Mouse (Mus musculus): ENCODE measurements around the gene Prr22. TPM values are rescaled to one million over a fixed set of nuclear protein-coding genes. Genes with fewer than 3 reads are reported as not detected.

Prr22 gene
- polyA plus RNA-seq, 1 experiment from 2014 or later: 1.2 TPM

- Histone ChIP-seq H3K9ac (no peak overlapping the region), H3K27me3 (peaks cover 28% of the 10 kb centered on the region), H3K27ac (no peak overlapping the region), H3K4me1 (peaks cover 27% of the 10 kb centered on the region), H3K36me3 (replicated peaks) (peaks cover 24% of the 10 kb centered on the region), H3K4me3 (replicated peaks) (peak overlapping the region; percentile 76), H3K4me2 (peak overlapping the region; percentile 77; the same call in 1 of the 2 replicates), H3K9me3 (no peaks in the 10 kb centered on the region)
- ATAC-seq (ENCODE audit: low FRiP score): no peak
- 78% methylated on average over 8 of the region's 8 CpGs for WGBS
These were observed 6.3 kb upstream of the Prr22 start for GRCm38 (mm10) chr17:56763741-56764250.

GRCm38 (mm10) chr17:56764474-56765354, 5.3 kb upstream of the Prr22 start, which contains the start of gene Dus3l:
Gene Dus3l (plus strand): TSS chr17:56764757.
- Histone ChIP-seq H3K4me3 (replicated peaks) (peak within 1 kb of the TSS; percentile 76), H3K36me3 (replicated peaks) (peaks cover 33% of the 10 kb centered on the region), H3K9ac (peak within 1 kb of the TSS; percentile 75), H3K27me3 (peaks cover 19% of the 10 kb centered on the region), H3K4me2 (peak within 1 kb of the TSS; percentile 77), H3K27ac (peak within 1 kb of the TSS; percentile 96), H3K4me1 (peaks cover 23% of the 10 kb centered on the region), H3K9me3 (no peaks in the 10 kb centered on the region)
- 2% methylated on average over 58 of the region's 58 CpGs for WGBS
- ATAC-seq (ENCODE audit: low FRiP score): peak; percentile 79

- peaks cover 39% of the 10 kb centered on the region for H3K36me3 ChIP-seq (replicated peaks)
- WGBS: 50% methylated on average over 12 of the region's 12 CpGs
- ATAC-seq (ENCODE audit: low FRiP score): peak; percentile 12; the same call in 1 of the 2 replicates
- peaks cover 12% of the 10 kb centered on the region for H3K27me3 ChIP-seq
- H3K9me3 ChIP-seq: no peaks in the 10 kb centered on the region
- peak overlapping the region; percentile 77 for H3K4me2 ChIP-seq
- H3K4me3 ChIP-seq (replicated peaks): peak overlapping the region; percentile 76
- peak overlapping the region; percentile 96 for H3K27ac ChIP-seq
- H3K4me1 ChIP-seq: peaks cover 23% of the 10 kb centered on the region
- peak overlapping the region; percentile 75 for H3K9ac ChIP-seq
These were observed 4.6 kb upstream of the Prr22 start for GRCm38 (mm10) chr17:56765431-56765830.

DNA sequence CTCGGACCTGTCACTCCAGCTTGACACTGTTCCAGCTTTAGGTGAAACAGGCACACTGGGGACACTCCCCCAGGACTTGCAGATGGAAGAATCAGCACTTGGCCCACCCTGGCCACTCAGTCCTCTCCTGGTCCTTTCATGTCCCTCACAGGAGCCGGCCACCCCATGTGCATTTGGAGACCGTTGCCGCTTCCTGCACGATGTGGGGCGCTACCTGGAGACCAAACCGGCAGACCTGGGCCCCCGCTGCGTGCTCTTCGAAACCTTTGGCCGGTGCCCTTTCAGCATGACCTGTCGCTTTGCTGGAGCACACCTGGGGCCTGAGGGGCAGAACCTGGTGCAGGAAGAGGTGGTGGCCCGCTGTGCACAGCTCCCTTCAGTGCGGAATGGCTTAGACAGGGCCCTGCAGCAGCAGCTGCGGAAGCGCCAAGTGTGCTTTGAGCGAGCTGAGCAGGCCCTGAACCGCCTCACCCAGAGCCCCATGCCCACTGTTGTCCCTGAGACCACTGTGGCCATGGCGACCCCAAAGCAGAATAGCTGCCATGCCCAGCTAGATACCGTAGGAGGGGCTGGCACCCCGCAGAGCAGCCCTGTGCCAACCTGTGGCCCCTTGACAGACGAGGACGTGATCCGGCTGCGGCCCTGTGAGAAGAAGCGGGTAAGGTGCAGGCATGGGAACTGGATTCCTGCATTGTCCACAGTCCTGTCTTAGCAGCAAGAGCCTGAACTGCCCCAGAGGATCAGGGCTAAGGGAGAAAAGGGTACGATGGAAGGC, 3.2 kb upstream of the Prr22 start:
- 95% methylated on average over 27 of the region's 27 CpGs for WGBS
- H3K9ac ChIP-seq: no peak overlapping the region
- peaks cover 18% of the 10 kb centered on the region for H3K4me1 ChIP-seq
- peaks cover 48% of the 10 kb centered on the region for H3K36me3 ChIP-seq (replicated peaks)
- H3K9me3 ChIP-seq: no peaks in the 10 kb centered on the region
- H3K4me3 ChIP-seq (replicated peaks): no peak overlapping the region
- H3K27me3 ChIP-seq: no peaks in the 10 kb centered on the region
- ATAC-seq (ENCODE audit: low FRiP score): no peak
- H3K27ac ChIP-seq: no peak overlapping the region
- H3K4me2 ChIP-seq: no peak overlapping the region

DNA sequence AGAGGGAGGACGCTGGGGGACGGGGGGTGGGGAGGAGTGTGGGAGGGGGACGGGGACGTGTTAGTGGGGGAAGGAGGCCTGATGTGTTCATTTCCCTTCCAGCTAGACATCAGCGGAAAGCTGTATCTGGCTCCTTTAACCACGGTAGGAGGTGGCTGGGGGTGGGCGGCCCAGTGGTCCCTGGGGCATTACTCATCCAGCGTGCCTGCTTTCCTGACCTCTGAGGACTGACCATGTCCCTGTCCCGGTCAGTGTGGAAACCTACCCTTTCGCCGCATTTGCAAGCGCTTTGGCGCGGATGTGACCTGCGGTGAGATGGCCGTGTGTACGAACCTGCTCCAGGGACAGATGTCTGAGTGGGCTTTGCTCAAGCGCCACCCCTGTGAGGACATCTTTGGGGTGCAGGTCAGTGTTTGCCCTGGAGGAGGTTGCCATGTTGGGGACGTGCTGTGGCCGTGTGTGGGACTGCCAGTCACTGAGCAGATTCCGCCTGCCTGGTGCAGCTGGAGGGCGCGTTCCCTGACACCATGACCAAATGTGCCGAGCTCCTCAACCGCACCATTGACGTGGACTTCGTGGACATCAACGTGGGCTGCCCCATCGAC, 2.4 kb upstream of the Prr22 start:
- no peaks in the 10 kb centered on the region for H3K27me3 ChIP-seq
- 93% methylated on average over 29 of the region's 29 CpGs for WGBS
- H3K9ac ChIP-seq: no peak overlapping the region
- H3K4me2 ChIP-seq: no peak overlapping the region
- no peak overlapping the region for H3K4me3 ChIP-seq (replicated peaks)
- peaks cover 12% of the 10 kb centered on the region for H3K4me1 ChIP-seq
- no peak for ATAC-seq (ENCODE audit: low FRiP score)
- H3K27ac ChIP-seq: no peak overlapping the region
- H3K9me3 ChIP-seq: no peaks in the 10 kb centered on the region
- peaks cover 48% of the 10 kb centered on the region for H3K36me3 ChIP-seq (replicated peaks)

DNA sequence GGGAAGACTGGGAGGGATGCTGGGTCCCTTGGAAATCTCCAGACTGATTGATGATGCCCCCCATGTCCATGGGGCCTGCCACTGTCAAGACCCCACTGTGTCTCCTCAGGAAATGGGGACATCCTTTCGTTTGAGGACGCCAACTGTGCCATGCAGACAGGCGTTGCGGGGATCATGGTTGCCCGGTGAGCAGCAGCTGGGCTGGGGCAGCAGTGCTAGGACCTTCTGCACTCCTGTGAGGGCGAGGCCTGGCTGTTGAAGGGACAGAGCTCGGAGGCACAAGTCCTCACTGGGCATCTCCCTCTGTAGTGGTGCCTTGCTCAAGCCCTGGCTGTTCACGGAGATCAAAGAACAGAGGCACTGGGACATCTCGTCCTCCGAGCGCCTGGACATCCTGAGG, 1.1 kb upstream of the Prr22 start:
- Histone ChIP-seq H3K4me1 (peaks cover 7% of the 10 kb centered on the region), H3K36me3 (replicated peaks) (peaks cover 48% of the 10 kb centered on the region)

GRCm38 (mm10) chr17:56777568-56777967, 7.5 kb downstream of the Prr22 start:
- no peaks in the 10 kb centered on the region for H3K9me3 ChIP-seq
- H3K4me2 ChIP-seq: no peak overlapping the region
- ATAC-seq (ENCODE audit: low FRiP score): no peak
- 95% methylated on average over 11 of the region's 11 CpGs for WGBS
- no peak overlapping the region for H3K27ac ChIP-seq
- H3K27me3 ChIP-seq: no peaks in the 10 kb centered on the region
- no peak overlapping the region for H3K4me3 ChIP-seq (replicated peaks)
- no peak overlapping the region for H3K9ac ChIP-seq
- H3K4me1 ChIP-seq: peaks cover 13% of the 10 kb centered on the region
- peaks cover 41% of the 10 kb centered on the region for H3K36me3 ChIP-seq (replicated peaks)

More for the DNA sequence above, 1.1 kb upstream of the Prr22 start:
- Histone ChIP-seq H3K9ac (no peak overlapping the region), H3K9me3 (no peaks in the 10 kb centered on the region), H3K27ac (no peak overlapping the region), H3K4me3 (replicated peaks) (no peak overlapping the region), H3K27me3 (no peaks in the 10 kb centered on the region), H3K4me2 (no peak overlapping the region)
- WGBS: 94% methylated on average over 11 of the region's 11 CpGs
- ATAC-seq (ENCODE audit: low FRiP score): no peak

DNA sequence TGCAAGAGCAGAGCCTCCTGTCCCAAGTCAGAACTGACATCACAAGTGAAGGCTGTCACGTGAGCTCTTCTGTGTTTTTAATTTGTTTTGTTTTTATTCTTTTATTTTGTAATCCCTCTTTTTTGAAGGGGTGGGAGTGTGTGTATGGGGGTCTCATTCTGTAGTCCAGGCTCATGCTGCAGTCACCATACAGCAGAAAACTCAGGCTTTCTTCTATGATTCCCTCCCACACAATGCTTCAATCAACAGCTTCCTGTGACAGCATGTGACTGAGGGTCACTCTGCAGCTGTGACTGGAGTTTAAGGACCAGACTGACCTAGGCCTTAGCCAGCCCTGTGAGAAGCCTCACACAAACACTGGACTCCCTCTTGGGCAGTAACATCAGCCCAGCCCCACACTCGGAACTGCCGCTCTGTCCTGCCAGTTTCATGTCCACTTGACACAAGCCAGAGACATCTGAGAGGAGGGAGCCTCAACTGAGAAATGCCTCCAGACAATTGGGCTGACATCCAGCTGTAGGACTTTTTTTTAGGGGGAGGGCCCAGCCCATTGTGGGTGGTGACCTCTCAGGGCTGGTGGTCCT, 8.8 kb downstream of the Prr22 start:
- peaks cover 13% of the 10 kb centered on the region for H3K4me1 ChIP-seq
- no peak overlapping the region; the same call in 1 of the 2 replicates for H3K27ac ChIP-seq
- no peak overlapping the region for H3K9ac ChIP-seq
- WGBS: 47% methylated on average over 3 of the region's 3 CpGs
- no peak for ATAC-seq (ENCODE audit: low FRiP score)
- no peak overlapping the region for H3K4me3 ChIP-seq (replicated peaks)
- H3K4me2 ChIP-seq: no peak overlapping the region
- no peaks in the 10 kb centered on the region for H3K9me3 ChIP-seq
- H3K27me3 ChIP-seq: no peaks in the 10 kb centered on the region
- H3K36me3 ChIP-seq (replicated peaks): peaks cover 41% of the 10 kb centered on the region

GRCm38 (mm10) chr17:56780291-56780978, 10.4 kb downstream of the Prr22 start:
- peaks cover 13% of the 10 kb centered on the region for H3K4me1 ChIP-seq
- no peaks in the 10 kb centered on the region for H3K9me3 ChIP-seq
- H3K9ac ChIP-seq: no peak overlapping the region
- H3K36me3 ChIP-seq (replicated peaks): peaks cover 42% of the 10 kb centered on the region
- H3K27me3 ChIP-seq: no peaks in the 10 kb centered on the region
- no peak for ATAC-seq (ENCODE audit: low FRiP score)
- no peak overlapping the region for H3K27ac ChIP-seq
- WGBS: 89% methylated on average over 13 of the region's 13 CpGs
- no peak overlapping the region for H3K4me2 ChIP-seq
- no peak overlapping the region for H3K4me3 ChIP-seq (replicated peaks)

GRCm38 (mm10) chr17:56788886-56789285, 18.8 kb downstream of the Prr22 start:
- H3K4me3 ChIP-seq (replicated peaks): no peak overlapping the region
- H3K27ac ChIP-seq: no peak overlapping the region
- no peaks in the 10 kb centered on the region for H3K9me3 ChIP-seq
- H3K4me2 ChIP-seq: no peak overlapping the region
- H3K4me1 ChIP-seq: no peaks in the 10 kb centered on the region
- no peak overlapping the region for H3K9ac ChIP-seq
- ATAC-seq (ENCODE audit: low FRiP score): no peak
- H3K36me3 ChIP-seq (replicated peaks): peaks cover 3% of the 10 kb centered on the region; the same call in 1 of the 2 replicates
- 81% methylated on average over 3 of the region's 3 CpGs for WGBS
- H3K27me3 ChIP-seq: no peaks in the 10 kb centered on the region

GRCm38 (mm10) chr17:56789286-56789685, 19.2 kb downstream of the Prr22 start:
- H3K4me2 ChIP-seq: no peak overlapping the region
- ATAC-seq (ENCODE audit: low FRiP score): no peak
- no peak overlapping the region for H3K9ac ChIP-seq
- H3K4me3 ChIP-seq (replicated peaks): no peak overlapping the region
- H3K9me3 ChIP-seq: no peaks in the 10 kb centered on the region
- no peak overlapping the region for H3K27ac ChIP-seq
- H3K4me1 ChIP-seq: no peaks in the 10 kb centered on the region
- no peaks in the 10 kb centered on the region for H3K36me3 ChIP-seq (replicated peaks)
- no peaks in the 10 kb centered on the region for H3K27me3 ChIP-seq
- WGBS: 83% methylated on average over 6 of the region's 6 CpGs

All from forebrain, embryonic 12.5 days (tissue).